Mouse (Mus musculus): Measurements from ENCODE around the gene Psat1. TPM values are rescaled to one million over a fixed set of nuclear protein-coding genes. Genes with fewer than 3 reads are reported as not detected.

Gene Psat1
- 10 to 100 TPM; 33.0 to 35.3 TPM for total RNA-seq (2021)

- no peak for DNase-seq
These were observed at the start of gene Psat1 for GRCm38 (mm10) chr19:15947237-15947636. Gene Psat1, minus strand, starts transcription at chr19:15947337.

- no peak for DNase-seq
These were observed 43.0 kb upstream of the Psat1 start for GRCm38 (mm10) chr19:15990102-15990501.

- no peak for DNase-seq
These were observed 38.1 kb upstream of the Psat1 start for GRCm38 (mm10) chr19:15985172-15985713.

DNA sequence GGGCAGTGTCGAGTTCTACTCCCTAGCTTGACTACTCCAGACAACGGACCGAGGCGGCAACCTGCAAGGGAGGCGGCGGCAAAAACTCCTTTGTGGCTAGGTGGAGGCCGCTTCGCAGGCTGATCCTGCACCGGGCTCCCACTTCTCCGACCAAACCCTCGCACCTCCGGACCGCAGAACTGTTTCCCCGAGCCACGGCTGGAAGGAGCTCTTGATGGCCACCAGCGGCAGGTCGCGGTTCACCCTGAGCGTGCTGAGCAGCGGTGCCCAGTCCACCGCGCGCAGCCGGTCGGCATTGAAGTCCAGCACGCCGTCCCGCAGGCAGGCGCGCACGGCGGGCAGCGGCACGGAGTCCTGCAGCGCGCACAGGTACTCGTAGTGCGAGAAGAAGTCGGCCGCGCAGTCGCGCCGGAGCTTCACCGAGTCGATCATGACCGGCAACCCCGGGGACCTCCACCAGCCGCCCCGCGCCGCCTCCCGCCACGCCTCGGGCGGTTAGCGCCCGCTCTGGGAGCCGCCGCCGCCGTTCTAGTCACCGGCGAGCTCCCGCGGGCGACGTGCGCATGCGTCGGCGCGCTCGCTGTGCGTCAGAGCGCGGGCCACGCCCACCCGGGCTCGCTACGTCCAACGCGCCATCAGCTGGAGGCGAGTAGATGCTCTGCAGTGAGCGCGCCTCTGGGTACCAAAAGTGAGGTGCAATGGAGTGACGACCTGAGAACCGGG lies 37.5 kb upstream of the Psat1 start, which contains the start of gene Cep78:
TSS of gene Cep78 (minus strand) at position 541 of the 723 bp plus-strand sequence.
- DNase-seq: peak; percentile 92

GRCm38 (mm10) chr19:15983739-15984344 lies 36.7 kb upstream of the Psat1 start:
- DNase-seq: no peak

DNA sequence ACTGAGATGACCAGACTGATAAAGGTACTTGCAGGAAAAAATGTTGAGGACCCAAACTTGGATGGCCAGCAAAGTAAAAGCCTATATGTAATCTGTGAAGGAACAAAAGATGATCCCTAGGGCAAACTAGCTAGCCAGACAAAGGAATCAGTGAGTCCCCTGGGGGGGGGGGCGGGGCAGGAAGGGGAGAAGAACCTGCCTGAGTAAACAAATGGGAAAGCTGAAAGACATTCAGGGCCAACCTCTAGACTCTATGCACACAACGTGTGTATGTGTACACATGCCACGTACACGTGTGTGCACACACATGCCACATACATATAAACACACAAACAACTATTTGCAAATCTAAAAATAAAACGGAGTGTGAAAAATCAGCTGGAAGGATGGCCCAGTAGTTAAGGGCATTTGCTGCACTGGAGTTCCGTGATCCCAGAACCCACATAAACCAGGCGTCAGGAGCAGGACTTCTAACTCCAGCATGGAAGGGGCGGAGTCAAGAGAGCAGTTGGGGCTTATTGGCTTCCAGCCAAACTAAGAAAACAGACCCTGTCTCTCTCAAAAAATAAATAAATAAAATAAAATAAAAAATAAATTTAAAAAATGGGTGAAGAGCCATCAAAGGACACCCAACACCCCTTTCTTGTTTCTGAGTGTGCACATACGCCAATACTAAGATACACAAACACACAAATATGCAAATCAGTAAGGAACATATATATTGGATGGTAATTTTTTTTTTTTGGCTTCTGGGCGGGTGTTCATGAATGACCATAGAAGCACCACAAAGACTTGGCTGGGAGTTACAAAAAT lies 36.0 kb upstream of the Psat1 start:
- no peak for DNase-seq

GRCm38 (mm10) chr19:15981861-15982260 lies 34.7 kb upstream of the Psat1 start:
- peak; percentile 70 for DNase-seq

DNA sequence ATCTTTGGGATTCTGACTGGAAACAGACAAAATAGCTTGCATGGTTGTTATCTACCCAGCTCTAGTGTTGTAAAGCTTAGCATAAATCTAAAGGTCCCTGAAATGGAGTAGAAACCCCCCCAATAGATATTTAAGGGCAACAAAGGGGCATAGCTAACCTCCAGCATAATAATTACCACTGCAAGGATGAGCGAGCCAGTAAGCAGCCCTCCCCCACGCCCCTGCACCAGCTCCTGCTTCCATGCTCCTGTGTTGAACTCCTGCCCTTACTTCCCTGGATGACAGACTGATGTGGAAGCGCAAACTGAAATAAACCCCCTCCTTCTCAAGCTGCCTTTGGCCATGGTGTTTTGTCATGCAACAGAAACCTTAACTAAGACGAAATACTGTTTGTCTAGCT lies 26.2 kb upstream of the Psat1 start:
- DNase-seq: no peak

DNA sequence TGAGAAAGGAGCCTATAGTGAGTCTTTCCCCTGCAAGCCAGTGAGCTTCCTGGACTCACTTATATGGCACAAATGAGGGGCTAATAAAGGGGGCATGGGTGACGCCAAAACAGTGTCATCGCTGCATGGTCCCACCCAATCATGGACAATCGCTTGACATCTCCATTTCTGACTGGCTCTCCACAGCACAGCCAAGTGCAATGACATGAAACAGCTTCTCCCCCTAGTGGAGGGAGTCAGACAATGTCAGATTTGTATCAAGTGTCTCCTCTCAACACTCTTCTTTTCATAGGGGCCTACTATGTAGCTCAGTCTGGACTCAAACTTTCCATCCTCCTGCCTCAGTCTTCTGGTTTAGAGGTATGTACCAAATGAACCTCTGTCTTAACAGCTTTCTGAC lies 17.9 kb upstream of the Psat1 start:
- peak; percentile 52 for DNase-seq

DNA sequence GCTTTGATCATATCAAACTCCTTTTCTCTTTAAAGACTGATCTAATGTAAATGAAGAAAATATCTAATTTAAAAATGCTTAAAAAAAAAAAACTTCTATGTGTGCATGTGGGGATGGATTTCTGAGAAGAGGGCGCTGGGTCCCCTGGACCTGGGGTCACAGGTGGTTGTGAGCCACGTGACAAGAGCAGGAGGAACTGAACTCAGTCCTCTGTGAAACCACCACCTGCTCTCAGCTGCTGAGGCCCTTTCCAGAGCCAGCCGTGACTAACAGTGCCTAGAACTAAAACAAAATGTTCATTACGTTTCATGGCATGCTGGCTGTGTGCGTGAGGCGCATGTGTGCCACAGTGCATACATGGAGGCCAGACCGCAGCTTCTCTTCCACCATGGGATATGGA lies 17.4 kb upstream of the Psat1 start:
- DNase-seq: no peak

GRCm38 (mm10) chr19:15963011-15963695 lies 16.0 kb upstream of the Psat1 start:
- DNase-seq: no peak

- DNase-seq: no peak
These were observed 15.2 kb upstream of the Psat1 start for GRCm38 (mm10) chr19:15962313-15962712.

DNA sequence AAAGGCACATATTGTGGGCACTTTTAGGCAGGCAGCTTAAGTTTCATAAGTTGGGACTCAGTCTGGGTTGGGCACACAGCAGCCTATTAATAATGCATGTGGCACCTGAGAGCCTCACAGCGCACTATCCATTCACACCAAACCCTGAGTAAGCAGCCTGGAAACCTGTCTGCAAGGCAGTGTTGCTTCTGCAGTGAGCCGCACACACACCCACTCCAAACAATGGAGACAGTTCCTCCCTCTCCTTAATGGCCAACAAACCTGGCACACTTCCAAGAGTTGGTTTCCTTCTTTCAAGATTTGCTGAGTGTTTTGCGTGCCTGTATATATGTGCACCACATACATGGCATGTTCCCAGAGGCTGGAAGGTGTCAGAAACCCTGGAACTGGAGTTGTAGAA lies 3.1 kb upstream of the Psat1 start:
- DNase-seq: peak; percentile 38

DNA sequence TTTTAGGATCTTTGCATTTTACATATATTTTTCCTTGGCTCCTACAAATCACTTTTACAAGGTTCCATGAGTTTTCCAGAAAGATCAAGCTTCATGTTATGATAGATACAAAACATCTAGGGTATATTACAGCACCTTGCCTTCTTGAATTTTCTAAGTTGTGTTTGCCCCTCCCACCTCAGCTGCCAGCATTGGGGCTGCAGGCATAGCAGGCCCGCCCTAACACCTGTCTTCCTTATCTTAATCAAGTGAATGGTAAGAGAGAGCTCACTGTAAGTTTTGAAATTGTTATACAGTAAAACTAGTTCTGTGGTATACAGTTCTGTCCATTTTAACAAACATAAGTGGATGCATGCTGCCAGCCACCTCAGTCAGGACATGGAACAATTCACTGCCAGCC lies 1.7 kb upstream of the Psat1 start:
- DNase-seq: no peak

DNA sequence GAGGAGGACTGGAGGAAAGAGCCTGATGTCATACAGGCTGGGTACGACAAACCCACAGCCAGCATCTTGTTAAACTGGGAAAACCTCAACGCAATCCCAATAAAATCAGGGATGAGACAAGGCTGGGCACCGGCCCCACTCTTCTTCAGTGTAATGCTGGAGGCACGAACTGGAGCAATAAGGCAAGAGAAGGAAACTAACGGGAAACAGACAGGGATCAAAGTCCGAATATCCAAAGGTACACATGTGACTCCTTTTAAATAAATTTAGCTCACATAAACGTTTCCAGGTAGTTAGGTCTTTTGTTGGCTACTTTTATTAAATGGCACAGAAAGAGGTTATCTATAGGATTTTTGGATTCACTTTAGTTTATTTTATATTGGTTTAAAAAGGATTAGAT lies 1.3 kb upstream of the Psat1 start:
- no peak for DNase-seq

- DNase-seq: no peak
These were observed 474 bp downstream of the Psat1 start for GRCm38 (mm10) chr19:15946663-15947062.

GRCm38 (mm10) chr19:15943117-15943423 lies 4.1 kb downstream of the Psat1 start:
- no peak for DNase-seq

GRCm38 (mm10) chr19:15942421-15943116 lies 4.6 kb downstream of the Psat1 start:
- no peak for DNase-seq

DNA sequence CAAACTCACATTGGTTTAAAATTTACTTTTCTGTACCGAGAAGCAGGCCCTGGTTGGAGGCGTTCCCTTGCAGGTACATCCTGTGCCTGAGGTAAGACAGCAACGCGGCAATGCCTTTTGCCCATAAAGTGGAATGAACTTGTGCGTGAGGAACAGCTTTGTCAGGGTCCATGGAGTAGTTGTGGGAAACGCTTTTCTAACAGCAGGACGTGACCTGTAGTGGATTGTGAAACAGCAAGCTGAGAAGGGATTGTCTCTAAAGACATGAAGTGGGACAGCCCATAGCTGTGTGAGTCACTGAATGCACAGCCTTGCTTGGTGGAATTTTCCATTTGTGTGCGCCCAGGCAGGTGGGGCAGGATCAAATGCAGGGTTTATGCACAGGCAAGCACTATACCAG lies 5.7 kb downstream of the Psat1 start:
- no peak for DNase-seq

DNA sequence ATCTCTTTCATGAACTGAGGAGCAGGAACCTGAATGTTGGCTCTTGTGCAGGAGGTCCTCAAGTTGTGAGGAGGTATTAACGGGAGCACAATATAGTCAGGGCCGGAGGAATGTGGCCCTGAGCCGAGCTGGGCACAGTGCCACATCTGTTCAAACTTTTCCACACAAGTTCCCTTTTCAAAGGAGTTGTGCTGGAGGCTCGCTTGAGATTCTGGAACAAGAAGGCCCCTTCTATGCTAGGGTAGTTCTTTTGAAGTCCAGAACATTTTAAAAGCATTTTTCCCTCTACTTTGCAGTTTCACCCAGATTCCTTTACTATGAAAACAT lies 21.5 kb downstream of the Psat1 start:
- peak; percentile 89 for DNase-seq

DNA sequence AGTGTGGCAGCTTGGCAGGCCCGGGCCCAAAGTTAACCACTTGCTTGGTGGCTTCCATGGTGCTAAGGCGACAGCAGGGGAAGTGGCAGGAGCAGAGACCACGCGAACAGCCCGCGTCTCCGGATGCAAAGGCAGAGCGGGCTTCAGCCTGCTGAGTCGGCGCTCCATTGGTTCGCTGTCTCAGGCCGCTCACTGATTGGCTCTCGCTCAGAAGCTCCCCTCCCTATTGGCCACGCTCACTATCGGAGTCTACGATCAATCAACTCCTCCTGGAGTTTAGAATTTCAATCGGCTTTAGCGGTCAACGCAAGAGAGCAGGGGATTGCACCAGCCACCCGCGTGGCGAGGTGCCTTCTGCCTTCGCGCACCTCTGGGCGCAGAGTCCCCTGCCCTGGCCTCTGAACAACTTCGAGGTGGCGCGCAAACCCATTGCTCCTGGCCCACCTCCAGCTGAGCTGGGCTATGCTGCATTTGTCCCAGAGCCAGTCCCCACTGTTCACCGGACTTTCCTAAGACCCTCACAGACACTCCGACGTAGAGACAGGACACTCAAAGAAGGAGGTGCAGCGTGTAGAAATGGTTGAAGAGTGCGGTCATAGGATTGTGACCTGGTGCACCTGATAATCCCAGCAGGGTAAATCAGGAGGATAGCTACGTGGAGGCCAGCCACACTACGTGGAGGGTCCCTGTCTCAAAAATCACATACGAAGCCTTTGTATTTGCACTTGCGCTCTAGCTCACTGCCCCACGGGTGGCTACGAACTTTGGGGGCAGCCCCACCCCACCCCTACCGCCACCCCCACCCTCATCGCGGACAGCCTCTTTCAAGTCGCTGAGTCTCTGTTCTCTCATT lies 22.0 kb downstream of the Psat1 start:
- DNase-seq: peak; percentile 86
